Mouse (Mus musculus) megakaryocyte, embryonic 14.5 days (primary cell): ENCODE measurements around the gene Hist1h2ab.

Source experiments
- FLI1 ChIP-seq: IDR thresholded peaks from 2 replicates; pipeline ENCODE4 v1.6.1; 2012; ENCODE audit warnings: low read length, inconsistent platforms, mixed read lengths
- GATA1 ChIP-seq: IDR thresholded peaks from 3 replicates; pipeline ENCODE4 v1.6.1; 2012; ENCODE audit warnings: mixed read lengths, low read length, inconsistent platforms, borderline replicate concordance

DNA sequence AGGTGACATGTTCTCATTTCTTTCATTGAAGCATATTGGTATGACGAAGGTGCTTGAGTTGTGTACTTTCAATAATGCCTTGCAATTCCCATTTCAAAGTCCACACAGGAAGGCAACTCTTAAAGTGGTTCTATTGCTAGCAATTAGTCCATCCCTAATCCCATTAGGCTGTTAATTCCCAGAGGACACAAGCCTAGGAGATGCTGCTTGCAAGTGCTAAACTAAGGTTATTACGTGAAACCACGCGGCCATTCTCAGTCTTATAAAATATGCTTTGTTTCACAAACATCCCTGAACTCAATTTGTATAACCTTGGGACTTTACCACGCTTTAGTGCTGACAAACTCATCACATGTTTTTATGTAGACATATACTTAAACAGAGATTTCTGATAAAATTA is 13.8 kb upstream of the Hist1h2ab start:
- no peak for TF ChIP-seq FLI1
- no peak for TF ChIP-seq GATA1
